Mouse (Mus musculus): ENCODE results near the gene Stpg3.

- TF ChIP-seq CTCF (IDR thresholded peaks at IDR 0.05; ENCODE audit: control insufficient read depth, insufficient read depth, low read length) (no peak), POLR2A (IDR thresholded peaks at IDR 0.05; ENCODE audit: borderline replicate concordance, control insufficient read depth, low read depth, low read length) (no peak)
These were observed 27.9 kb downstream of the Stpg3 start for GRCm38 (mm10) chr2:25186575-25186930.
